Mouse (Mus musculus): ENCODE data around the gene Plppr2.

GRCm38 (mm10) chr9:21932006-21932405, 4.8 kb upstream of the Plppr2 start:
- TF ChIP-seq EP300 (IDR thresholded peaks at IDR 0.05; ENCODE audit: insufficient read depth, low read depth, low read length) (no peak), CTCF (IDR thresholded peaks at IDR 0.05) (no peak), POLR2A (IDR thresholded peaks at IDR 0.05; ENCODE audit: insufficient read depth, low read depth, low read length) (no peak)
